Mouse (Mus musculus): ENCODE measurements at regions not wholly inside any gene's neighbourhood (a gene's known extent, or its start where the extent isn't known, plus 50 kb on each side); places are given as distances from the start of the nearest gene placed in this dataset.

- TF ChIP-seq CTCF (IDR thresholded peaks at IDR 0.05; ENCODE audit: control insufficient read depth, insufficient read depth, insufficient replicate concordance, low read depth, low read length) (no peak), POLR2A (IDR thresholded peaks at IDR 0.05; ENCODE audit: control insufficient read depth, low read depth, low read length) (no peak)
Measured at GRCm38 (mm10) chr3:18456033-18456690, 508.0 kb downstream of the Cypt12 start.

Measured in testis, adult 2 months (tissue).